Mouse (Mus musculus): ENCODE measurements around the gene Inip.

Inip gene

DNA sequence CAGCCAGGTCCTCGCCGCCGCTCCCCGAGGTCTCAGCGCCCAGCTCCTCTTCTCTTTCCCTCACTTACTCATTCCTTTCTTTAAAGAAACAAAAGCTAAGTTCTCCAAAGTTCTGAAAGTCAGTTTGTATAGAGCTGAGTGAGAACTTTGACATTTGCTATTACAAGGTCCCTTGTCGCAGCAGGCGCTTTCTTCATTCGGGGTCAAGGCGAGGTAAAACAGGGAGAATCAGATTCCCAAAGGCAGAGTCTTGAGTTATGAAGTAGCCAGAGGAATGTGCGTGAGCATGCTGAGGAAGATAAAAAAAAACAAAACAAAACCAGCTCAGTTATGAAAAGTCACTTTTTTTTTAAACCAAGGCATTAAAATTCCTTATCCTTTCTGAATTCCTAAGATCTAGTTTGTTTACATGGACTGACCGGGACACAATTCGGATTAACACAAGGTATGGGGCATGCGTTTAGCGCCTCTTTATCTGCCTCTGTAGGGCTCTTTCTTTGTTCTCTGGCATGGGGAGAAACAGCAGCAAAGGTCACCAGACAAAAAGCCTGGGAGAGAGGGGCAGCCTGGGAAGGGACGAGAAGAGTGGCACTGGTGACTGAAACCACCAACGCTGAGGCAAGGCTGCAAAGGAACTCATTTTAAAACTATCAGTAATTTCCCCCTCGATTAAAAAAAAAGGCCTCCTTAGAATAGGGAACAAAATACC is 29.1 kb downstream of the Inip start:
- DNase-seq (ENCODE audit: low spot score), result peak; percentile 25

DNA sequence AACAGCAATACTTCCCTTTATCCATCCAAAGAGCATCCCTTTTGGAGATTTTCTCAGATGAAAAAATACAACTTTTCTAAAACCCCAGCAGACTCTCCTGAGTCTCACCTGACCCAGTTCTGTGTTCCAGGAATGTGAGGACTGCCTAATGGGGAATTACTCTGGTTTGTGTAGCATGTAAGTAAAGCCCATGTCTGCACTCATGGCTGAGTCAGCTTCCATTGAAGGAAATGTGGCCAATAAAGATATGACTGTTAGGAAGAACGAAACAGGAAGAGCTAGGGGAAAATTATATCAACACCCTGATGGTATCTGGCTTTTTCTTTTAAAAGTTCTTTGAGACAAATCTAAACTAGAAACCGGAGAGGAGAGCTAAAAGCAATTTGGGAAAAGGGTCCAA is 33.7 kb downstream of the Inip start:
- DNase-seq (ENCODE audit: low spot score), result no peak

DNA sequence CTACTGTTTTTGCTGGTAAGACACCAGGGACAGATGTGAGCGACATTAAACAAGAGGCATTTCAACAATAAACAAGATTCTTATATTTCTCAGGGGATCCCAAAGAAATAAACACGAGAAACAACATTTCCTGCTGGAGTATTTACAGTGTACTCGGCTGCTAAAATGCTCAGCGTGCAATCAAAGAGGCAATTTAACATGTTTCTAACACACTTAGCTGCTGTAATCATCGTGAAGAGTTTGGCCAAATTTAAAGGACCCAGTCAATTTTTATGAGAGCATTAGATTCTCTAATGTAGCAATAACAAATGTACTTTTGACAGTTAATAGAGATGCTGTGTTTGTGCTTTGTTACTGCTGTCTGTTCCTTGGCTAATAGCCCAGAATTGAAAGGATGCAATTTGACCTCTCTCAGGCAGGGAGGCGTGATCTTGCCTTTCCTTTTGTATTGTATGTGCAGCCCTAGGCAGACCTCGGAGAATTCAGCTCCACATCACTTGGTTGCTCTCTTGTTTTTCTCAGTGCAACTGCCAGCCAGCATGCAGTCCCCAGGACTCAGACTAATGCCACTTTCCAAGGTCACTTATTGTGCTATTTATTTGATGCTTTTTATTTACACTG is 35.9 kb downstream of the Inip start:
- DNase-seq (ENCODE audit: low spot score), result peak; percentile 37

DNA sequence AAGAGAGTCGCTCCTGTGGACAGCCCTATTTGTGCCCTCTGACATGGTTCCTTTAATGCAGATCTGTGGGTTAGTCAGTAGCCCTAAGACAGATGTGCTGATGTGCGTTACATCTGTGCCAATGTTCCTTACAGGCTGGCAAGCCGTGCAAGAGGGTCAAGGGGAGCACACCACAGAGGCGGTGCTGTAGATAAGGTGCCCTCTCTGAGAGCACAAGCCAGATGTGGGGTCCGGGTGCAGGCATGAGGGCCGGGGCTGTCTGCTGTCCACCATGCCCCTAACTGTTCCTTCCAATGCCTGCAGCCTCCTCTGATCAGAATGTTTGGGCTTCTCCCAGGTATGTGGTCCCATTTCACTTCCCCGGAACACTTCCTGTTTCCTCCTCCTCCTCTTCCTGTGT is 36.4 kb downstream of the Inip start:
- DNase-seq (ENCODE audit: low spot score), result no peak

DNA sequence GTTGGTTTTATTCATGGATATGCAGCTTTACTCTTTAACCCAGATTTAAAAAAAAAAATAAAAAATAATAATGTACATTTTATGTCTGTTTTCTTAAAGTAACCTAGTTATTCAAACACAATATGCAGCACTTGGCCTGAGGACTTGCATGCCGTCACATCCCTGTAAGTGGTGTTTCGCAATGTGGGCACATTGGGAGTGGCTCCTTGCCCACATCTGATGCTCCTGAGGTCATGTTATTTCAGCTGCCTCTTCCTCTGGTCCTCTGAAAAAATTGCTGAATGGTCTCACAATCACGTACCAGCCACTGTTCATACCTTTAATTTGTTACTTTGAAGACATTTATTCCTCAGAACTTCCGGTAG is 40.0 kb downstream of the Inip start:
- DNase-seq (ENCODE audit: low spot score), result no peak

DNA sequence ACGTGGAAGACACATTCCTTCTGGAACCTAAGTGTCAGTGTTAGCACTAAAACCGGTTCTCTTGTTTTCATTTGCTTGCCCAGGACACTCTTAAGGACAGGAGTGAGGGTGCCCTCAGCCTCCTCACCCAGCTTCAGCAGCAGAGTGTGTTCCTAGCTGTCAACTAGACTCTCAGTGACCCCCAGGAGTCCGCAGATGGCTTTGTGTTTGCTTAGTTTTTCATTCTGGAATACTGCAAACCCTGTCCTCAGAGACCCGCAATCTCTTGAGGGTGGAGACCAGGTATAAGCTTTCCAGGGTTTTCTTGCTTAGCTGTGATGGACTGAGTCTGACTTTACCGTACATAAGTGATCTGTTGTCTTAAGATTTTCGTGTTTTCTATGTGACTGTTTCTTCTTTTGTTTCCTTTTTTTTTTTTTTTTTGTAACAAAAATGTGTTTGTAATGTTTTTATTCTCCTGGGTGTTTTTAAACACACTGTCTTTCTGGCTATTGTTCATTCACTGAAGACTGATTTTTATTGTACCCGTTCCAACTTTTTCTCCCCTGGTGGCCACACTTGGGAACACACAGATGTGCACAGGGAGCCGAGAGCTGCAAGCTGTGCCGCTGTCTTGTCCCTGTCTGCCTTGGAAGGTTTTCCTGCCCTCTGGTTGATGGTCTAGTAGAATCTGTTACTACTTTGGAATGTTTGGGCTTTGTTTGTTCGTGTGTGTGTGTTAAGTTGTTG is 40.6 kb downstream of the Inip start:
- DNase-seq (ENCODE audit: low spot score), result peak; percentile 60

DNA sequence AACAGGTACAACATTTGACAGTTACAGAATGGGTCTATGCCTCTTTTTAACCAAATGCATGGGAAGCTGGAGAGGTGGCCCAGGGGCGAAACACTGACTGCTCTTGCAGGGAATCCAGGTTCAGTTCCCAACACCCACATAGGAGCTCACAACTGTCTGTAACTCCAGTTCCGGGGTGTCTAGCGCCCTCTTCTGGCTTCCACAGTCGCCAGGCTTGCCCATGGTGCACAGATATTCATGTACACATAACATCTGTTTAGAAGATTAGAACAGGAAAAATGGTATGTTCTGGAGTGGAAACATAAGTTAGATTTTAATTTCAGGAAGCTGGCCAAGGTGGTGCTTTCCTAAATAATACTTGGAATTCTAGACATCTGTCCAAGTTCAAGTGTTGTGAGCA is 41.4 kb downstream of the Inip start:
- DNase-seq (ENCODE audit: low spot score), result no peak

DNA sequence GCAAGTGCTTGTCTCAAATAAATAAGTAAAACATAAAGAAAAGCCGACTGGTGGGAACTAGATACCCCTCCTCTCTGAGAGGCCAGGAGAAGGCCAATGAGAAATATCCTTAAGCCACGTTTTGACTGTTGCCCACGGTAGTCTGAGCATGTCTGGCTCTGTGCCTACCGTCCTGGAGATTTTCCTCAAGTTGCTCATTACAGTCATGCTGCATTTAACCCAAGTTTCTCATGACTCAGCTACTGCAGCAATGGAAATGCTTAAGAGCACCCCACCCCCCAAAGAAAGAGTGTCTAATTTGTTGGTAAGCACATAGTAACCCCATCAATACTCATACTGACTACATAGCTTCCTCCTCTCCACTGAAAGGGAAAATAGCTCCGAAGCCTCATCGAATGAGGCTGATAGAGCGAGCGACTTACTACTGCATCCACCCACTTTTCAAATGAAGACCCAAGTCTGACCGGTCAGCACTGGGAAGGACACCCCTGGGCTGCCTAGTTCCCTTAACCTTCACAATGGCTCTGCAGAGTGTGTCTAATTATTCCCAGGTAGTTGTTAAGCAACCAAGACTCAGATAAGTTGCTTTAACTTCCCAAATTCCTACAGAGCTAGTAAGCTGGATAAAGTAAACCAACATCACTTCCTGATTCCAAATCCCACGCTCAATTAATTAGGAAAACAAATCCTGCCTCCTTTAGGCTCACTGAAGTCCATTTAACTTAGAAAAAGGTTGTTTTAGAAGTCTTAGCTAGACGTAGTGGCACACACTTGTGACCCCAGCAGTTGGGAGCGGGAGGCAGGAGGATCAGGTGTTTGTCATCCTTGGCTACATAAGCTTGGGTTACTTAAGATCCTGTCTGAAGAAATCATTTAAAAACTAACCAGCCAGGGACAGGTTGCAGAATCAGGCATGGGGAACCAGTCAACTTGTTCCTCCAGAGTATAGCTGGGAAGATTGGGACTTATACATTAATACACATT is 43.6 kb downstream of the Inip start:
- DNase-seq (ENCODE audit: low spot score), result no peak

DNA sequence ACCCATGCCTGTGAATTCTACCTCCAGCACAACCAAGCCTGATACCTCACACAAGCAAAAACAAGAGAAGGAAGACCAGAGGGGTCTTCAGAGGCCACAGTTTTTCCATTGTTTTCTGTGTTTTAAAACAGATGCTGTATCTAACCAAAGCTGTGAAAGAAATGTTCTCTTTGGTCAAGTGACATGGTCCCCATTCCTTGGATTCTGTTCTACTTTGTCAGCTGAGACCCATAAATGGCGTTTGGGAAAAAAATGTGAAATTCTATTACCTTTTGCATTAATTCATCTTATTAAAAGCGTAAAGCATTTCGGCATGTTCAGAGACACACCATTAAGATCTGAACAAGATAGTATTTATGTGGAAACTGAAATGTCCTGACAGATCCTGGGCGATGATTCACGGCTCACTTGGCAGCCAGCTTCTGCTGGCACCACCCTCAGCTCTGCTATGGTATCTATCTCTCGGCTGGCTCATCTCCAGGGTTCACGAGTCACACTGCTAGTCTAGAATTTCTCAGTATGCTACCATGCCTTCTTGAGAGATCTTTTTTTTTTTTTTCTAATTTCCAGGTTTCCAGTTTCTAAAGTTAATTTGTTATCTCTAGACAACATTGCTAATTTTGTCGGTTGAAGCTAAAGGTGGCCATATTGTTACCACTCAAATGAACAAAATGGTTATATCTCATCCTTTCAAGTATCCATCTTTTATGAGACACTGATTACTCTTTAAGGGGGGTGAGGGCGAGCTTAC is 44.9 kb downstream of the Inip start:
- no peak for DNase-seq (ENCODE audit: low spot score)

DNA sequence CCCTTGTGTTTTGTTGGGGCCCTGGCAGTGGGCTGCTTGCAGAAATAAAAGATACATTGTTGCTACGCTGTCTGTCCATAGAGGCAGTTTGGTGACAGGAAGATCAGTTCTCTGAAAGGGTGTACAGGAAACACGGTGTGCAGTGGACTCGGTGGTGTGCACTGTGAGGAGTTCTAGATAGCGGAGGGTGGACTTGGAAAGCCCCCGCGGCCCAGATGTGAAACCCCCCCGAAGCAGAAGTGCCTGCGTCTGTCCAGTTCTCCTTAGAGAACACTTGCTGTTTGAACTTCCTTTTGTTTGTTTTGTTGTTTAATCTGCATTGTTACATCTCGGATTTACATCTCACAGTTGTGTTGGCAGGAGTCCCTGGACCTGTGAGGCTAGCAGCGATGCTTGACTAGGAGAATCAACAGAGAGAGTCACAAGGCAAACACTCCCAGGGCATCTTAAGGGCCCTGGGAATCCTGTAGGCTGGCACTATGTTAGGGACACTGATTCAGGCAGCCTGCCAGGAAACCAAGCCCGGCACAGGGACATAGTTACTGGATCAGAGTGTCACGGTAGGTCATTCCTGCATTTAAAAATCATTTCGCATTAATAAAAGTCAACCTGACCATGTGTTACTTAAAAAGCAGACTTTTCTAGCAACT is 47.8 kb downstream of the Inip start:
- no peak for DNase-seq (ENCODE audit: low spot score)

DNA sequence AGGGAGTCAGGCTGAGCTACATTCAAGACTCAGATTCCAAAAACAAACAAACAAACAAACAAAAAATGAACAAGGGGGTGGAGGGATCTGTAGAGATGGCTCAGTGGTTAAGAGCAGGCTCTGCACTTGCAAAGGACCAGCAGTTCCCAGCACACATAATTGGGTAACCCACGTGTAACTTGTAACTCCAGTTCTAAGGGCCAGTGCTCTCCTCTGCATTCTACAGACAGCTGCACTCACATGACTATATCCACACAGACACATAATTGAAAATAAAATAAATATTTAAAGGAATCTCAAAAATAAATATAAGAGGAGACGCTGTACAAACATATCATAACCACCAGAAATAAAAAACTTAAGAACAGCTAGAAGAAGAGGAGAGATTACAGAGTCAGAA is 61.5 kb downstream of the Inip start:
- DNase-seq (ENCODE audit: low spot score), result no peak

DNA sequence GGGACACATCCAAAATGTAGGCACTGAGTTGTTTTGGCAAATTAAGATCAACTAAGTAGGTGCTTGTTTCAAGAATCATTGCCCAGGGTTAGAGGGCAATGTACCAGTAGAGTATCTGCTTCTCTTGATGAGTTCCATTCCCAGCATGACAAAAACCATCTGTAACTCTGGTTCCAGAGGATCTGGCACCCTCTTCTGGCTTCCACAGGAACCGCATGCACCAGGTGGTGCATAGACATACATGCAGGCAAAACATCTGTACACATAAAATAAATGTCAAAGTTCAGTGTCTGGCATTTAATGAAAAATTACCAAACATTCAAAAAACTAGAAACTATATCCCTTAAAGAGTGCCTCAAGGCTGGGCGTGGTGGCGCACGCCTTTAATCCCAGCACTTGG is 62.1 kb downstream of the Inip start:
- DNase-seq (ENCODE audit: low spot score), result no peak

DNA sequence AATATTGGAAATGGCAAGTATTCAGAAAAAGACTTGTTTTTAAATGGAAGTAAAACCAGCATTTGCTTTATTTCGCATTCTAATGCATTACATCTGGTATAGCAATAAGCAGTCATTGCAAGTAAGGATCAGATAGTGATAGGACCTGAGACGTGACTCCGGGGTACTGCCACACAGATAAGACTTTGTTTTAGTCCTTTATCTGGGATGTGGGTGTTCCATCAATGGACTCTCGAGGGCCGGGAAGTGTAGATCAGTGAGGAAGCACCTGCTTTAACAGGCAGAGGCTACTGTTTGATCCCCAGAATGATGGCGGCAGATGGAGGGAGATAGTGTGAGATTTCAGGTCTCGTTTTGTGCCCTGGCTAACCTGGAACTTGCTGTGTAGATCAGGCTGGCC is 69.8 kb downstream of the Inip start:
- no peak for DNase-seq (ENCODE audit: low spot score)

DNA sequence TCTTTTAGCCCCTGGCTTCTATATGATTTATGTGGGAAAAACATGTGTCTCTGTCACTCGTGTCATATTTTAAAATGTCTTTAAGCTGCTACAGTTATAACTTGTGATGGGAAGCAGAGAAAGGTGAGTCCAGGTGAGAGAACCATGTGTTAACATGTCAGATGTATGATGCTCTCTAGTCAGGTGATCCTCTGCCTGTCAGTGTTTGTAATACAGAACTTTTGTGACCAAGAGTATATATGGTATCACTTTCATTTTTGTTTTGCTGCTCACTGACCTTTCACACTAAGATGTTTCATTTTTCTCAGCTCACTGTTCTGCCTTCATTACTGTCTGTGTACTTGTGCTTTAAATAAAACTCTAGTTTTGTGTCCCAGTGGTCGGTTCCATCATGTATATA is 72.5 kb downstream of the Inip start:
- DNase-seq (ENCODE audit: low spot score), result no peak

DNA sequence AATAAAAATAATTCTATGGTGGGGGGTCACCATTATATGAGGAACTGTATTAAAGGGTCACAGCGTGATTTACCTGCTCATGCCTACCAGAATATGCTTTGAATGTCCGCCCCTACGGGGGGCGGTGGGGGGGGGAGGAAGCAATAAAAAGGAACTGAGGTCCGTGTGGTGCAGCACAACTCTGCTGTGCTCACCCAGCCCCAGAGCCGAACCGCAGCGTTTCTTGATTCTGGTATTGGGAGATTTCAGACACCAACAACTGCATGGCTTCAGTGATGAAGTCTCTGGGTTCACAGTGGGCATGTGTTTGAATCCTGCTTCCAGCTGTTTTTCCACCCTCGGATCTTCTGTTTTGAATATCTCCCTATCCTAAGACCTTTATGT is 73.5 kb downstream of the Inip start:
- DNase-seq (ENCODE audit: low spot score), result no peak

DNA sequence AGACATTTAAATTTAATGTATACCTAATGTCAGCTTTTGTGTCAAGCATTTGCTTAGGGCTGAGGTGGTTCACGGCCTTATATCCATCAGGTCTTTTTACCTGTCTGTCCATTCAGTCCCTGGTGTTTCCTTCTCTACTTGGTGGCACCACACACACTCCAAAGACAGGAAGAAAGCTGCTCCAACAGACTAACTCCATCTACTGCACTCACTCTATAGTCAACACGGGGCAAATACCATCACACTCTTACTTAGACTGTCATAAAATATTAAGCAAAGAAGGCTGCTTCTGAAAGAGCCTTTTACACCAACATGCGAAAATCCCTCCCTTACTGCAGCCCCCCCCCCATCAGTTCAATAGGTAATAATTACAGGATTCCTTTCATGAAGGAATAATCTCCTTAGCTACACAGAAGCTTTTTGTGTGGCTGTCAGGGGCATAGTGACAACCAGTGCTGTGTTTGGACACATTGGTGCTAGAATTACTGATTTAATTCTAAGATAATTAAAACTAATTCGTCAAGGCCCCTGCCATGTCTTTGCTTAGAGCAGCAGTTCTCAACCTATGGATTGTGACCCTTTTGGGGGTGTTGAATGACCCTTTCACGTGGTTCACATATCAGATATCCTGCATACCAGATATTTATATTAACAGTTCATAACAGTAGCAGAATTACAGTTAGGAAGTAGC is 74.1 kb downstream of the Inip start:
- peak; percentile 44 for DNase-seq (ENCODE audit: low spot score)

DNA sequence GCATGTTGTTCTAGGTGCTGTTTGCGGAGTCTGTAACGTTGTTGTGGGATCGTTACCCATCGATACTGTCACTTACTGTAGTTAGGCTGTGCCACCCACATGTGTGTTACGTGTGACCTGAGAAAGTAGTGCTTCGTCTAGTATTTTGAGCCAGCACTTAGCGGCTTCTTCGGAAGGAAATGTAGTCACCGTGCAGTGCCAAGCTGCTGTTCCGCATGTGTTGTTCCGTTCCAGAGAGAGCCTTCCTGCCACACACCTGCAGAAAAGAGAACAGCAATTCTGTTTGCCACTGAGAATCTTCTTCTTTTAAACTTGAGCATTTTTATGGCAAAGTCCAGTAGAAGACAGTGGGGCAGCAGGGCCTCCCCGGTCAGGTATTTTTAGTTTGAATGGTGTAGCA is 74.9 kb downstream of the Inip start:
- DNase-seq (ENCODE audit: low spot score), result no peak

DNA sequence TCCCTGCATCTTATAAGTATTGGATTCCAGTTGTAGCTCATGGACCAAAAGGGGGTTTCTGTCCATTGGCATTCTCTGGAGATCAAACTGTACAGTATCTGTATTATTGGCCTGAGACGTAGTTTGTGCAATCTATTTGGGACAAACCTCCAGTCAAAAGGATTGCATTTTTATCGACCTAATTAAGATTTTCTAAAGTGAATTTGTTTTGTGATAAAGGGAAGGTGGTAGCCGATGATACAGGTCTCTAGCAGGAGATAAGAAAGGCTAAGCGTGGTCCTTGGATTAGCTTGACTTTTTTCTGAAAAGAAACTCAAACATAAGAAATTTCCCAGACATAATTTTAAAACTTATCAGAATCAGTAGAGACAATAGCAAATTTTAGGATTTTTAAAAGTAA is 75.8 kb downstream of the Inip start:
- DNase-seq (ENCODE audit: low spot score), result no peak

DNA sequence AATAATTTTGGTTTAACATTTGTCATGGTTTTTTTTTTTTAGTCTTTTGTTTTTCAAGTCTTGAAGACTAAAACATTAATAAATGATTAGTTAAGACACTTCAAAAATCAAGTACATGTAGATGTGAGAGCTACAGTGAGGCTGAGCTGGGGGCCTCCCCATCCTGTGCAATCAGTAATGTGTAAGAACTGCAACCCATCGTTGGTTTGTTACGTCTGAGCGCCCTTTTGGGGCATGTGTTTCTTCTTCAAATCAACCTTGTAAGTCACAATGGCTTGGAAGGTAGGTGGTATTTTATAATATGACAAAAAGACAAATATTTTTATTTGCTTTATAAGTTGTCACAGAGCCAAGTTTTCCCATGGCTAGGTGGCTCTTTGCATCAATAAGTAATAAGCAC is 79.6 kb downstream of the Inip start:
- no peak for DNase-seq (ENCODE audit: low spot score)
